Mouse (Mus musculus) embryonic facial prominence, embryonic 14.5 days (tissue): ENCODE measurements around the gene Astn2. TPM values are rescaled to one million over a fixed set of nuclear protein-coding genes. Genes with fewer than 3 reads are reported as not detected.
A peak's percentile ranks its signal among the peaks of the same experiment; 100 is the strongest.

ENCODE experiments used
- ATAC-seq: fragments of 200-750 bp; cut with Nextera tagmentation; 2 replicates; pipeline ENCODE4 v1.8.0; 2017; ENCODE audit warnings: low read depth, moderate number of reproducible peaks, moderate TSS enrichment
- DNase-seq: peaks from one replicate; pipeline ENCODE4 v3.0.0-alpha.2; 2015; ENCODE audit warnings: low spot score
- H3K27ac ChIP-seq: fragments of 300-500 bp; sonication (generic); replicated peaks from 2 replicates; pipeline ENCODE4 v1.5.1; 2014; ENCODE audit warnings: low read depth, mild to moderate bottlenecking, low read length, moderate library complexity
- H3K27me3 ChIP-seq: fragments of 300-500 bp; sonication (generic); replicated peaks from 2 replicates; pipeline ENCODE4 v1.6.1; 2014; ENCODE audit warnings: low read length; ENCODE audit not compliant: control insufficient read depth, insufficient read depth
- H3K36me3 ChIP-seq: fragments of 300-500 bp; sonication (generic); 2 replicates; pipeline ENCODE4 v1.6.1; 2014; ENCODE audit warnings: low read length, mixed read lengths; ENCODE audit not compliant: control insufficient read depth, insufficient read depth
- H3K4me1 ChIP-seq: fragments of 300-500 bp; sonication (generic); 2 replicates; pipeline ENCODE4 v1.6.1; 2014; ENCODE audit warnings: antibody characterized with exemption, low read length; ENCODE audit not compliant: control insufficient read depth, insufficient read depth
- H3K4me2 ChIP-seq: fragments of 300-500 bp; sonication (generic); 2 replicates; pipeline ENCODE4 v1.6.1; 2014; ENCODE audit warnings: low read depth, mild to moderate bottlenecking, low read length, moderate library complexity, mixed read lengths
- H3K4me3 ChIP-seq: fragments of 300-500 bp; sonication (generic); 2 replicates; pipeline ENCODE4 v1.5.1; 2014; ENCODE audit warnings: low read depth, mild to moderate bottlenecking, low read length
- H3K9ac ChIP-seq: fragments of 300-500 bp; sonication (generic); 2 replicates; pipeline ENCODE4 v1.6.1; 2014; ENCODE audit warnings: low read depth, mild to moderate bottlenecking, low read length, moderate library complexity, mixed read lengths
- H3K9me3 ChIP-seq: fragments of 300-500 bp; sonication (generic); 2 replicates; pipeline ENCODE4 v1.6.1; 2016; ENCODE audit warnings: low read length; ENCODE audit not compliant: control insufficient read depth
- WGBS: fragments of 180-500 bp; shearing (Covaris S2); extraction: QIAGEN DNeasy Blood & Tissue Kit; methylation state at CpG from one replicate; pipeline ENCODE4 v1.1.7; 2014; 5-methylcytosine and 5-hydroxymethylcytosine counted together
- polyA plus RNA-seq: library from polyadenylated mRNA; unstranded; fragments of >200 nt; fragmentation: Nextera tagmentation; extraction: Ambion mirVana; gene quantifications from 2 replicates; pipeline ENCODE4 v1.2.1, GENCODE M21; 2014

Astn2 gene
- polyA plus RNA-seq, 1 experiment from 2014 or later, result 1.0 TPM

GRCm38 (mm10) chr4:65951918-65952317 lies 452.5 kb downstream of the Astn2 start:
- no peak for ATAC-seq
- Histone ChIP-seq H3K36me3 (no peaks in the 10 kb centered on the region), H3K4me1 (no peaks in the 10 kb centered on the region), H3K9me3 (no peaks in the 10 kb centered on the region), H3K27ac (no peak overlapping the region), H3K4me3 (no peak overlapping the region), H3K9ac (no peak overlapping the region), H3K4me2 (no peak overlapping the region), H3K27me3 (no peaks in the 10 kb centered on the region)
- 83% methylated on average over 1 of the region's 1 CpGs for WGBS
- DNase-seq, result no peak

GRCm38 (mm10) chr4:65947141-65947649 lies 457.2 kb downstream of the Astn2 start:
- Histone ChIP-seq H3K27me3 (no peaks in the 10 kb centered on the region), H3K4me1 (no peaks in the 10 kb centered on the region), H3K4me3 (no peak overlapping the region), H3K36me3 (no peaks in the 10 kb centered on the region), H3K27ac (no peak overlapping the region), H3K4me2 (no peak overlapping the region), H3K9me3 (no peaks in the 10 kb centered on the region), H3K9ac (no peak overlapping the region)
- DNase-seq (no peak), ATAC-seq (no peak)
- WGBS, result 90% methylated on average over 3 of the region's 3 CpGs

- DNase-seq (no peak), ATAC-seq (no peak)
- Histone ChIP-seq H3K4me1 (no peaks in the 10 kb centered on the region), H3K4me3 (no peak overlapping the region), H3K9me3 (no peaks in the 10 kb centered on the region), H3K27me3 (no peaks in the 10 kb centered on the region), H3K36me3 (no peaks in the 10 kb centered on the region), H3K9ac (no peak overlapping the region), H3K4me2 (no peak overlapping the region), H3K27ac (no peak overlapping the region)
- WGBS, result 85% methylated on average over 2 of the region's 2 CpGs
Observed at GRCm38 (mm10) chr4:65946021-65946420, 458.4 kb downstream of the Astn2 start.

GRCm38 (mm10) chr4:65930901-65931300 lies 473.5 kb downstream of the Astn2 start:
- ATAC-seq (no peak), DNase-seq (no peak)
- WGBS, result 76% methylated on average over 2 of the region's 2 CpGs
- Histone ChIP-seq H3K27me3 (no peaks in the 10 kb centered on the region), H3K4me2 (no peak overlapping the region), H3K9me3 (no peaks in the 10 kb centered on the region), H3K4me1 (no peaks in the 10 kb centered on the region), H3K27ac (no peak overlapping the region), H3K4me3 (no peak overlapping the region), H3K9ac (no peak overlapping the region), H3K36me3 (no peaks in the 10 kb centered on the region)

- Histone ChIP-seq H3K27me3 (no peaks in the 10 kb centered on the region), H3K9ac (no peak overlapping the region), H3K4me2 (no peak overlapping the region), H3K27ac (no peak overlapping the region), H3K4me3 (no peak overlapping the region), H3K4me1 (no peaks in the 10 kb centered on the region), H3K36me3 (no peaks in the 10 kb centered on the region), H3K9me3 (no peaks in the 10 kb centered on the region)
- DNase-seq, result peak; percentile 2
- no peak for ATAC-seq
- 43% methylated on average over 1 of the region's 1 CpGs for WGBS
Observed at GRCm38 (mm10) chr4:65920294-65920693, 484.1 kb downstream of the Astn2 start.

GRCm38 (mm10) chr4:65916027-65917008 lies 488.1 kb downstream of the Astn2 start:
- Histone ChIP-seq H3K4me3 (no peak overlapping the region), H3K9me3 (no peaks in the 10 kb centered on the region), H3K4me2 (no peak overlapping the region), H3K36me3 (no peaks in the 10 kb centered on the region), H3K27me3 (no peaks in the 10 kb centered on the region), H3K4me1 (no peaks in the 10 kb centered on the region), H3K9ac (no peak overlapping the region), H3K27ac (no peak overlapping the region)
- DNase-seq (peak; percentile 18), ATAC-seq (no peak)
- 49% methylated on average over 11 of the region's 11 CpGs for WGBS

- WGBS, result 61% methylated on average over 8 of the region's 8 CpGs
- no peak overlapping the region for H3K9ac ChIP-seq
- DNase-seq, result peak; percentile 73
- H3K4me1 ChIP-seq, result no peaks in the 10 kb centered on the region
- H3K9me3 ChIP-seq, result no peaks in the 10 kb centered on the region
- H3K36me3 ChIP-seq, result no peaks in the 10 kb centered on the region
- no peak overlapping the region for H3K4me2 ChIP-seq
- no peak overlapping the region for H3K4me3 ChIP-seq
- peak; percentile 84 for ATAC-seq
- H3K27me3 ChIP-seq, result no peaks in the 10 kb centered on the region
- H3K27ac ChIP-seq, result no peak overlapping the region
Observed at GRCm38 (mm10) chr4:65912247-65912942, 492.0 kb downstream of the Astn2 start.

- H3K36me3 ChIP-seq, result no peaks in the 10 kb centered on the region
- H3K4me2 ChIP-seq, result no peak overlapping the region
- DNase-seq (peak; percentile 30), ATAC-seq (0 out of 2 replicates have a peak, but pooled peaks have one; percentile 31)
- H3K9me3 ChIP-seq, result no peaks in the 10 kb centered on the region
- no peaks in the 10 kb centered on the region for H3K27me3 ChIP-seq
- WGBS, result 51% methylated on average over 7 of the region's 7 CpGs
- no peaks in the 10 kb centered on the region for H3K4me1 ChIP-seq
- H3K9ac ChIP-seq, result no peak overlapping the region
- no peak overlapping the region for H3K4me3 ChIP-seq
- H3K27ac ChIP-seq, result no peak overlapping the region
Observed at GRCm38 (mm10) chr4:65907660-65908059, 496.8 kb downstream of the Astn2 start.
